Mouse (Mus musculus) C2C12 (cell line): Measurements from ENCODE around the gene Zfp995. TPM values are rescaled to one million over a fixed set of nuclear protein-coding genes. Genes with fewer than 3 reads are reported as not detected.
"Not testable (repeated sequence)": the region's sequence is repeated elsewhere in the genome, so short reads cannot be mapped to it uniquely, and the experiment has no call there.

Experiments
- H3K27me3 ChIP-seq: one replicate; pipeline ENCODE4 v1.6.1; 2011; ENCODE audit not compliant: control insufficient read depth, insufficient read depth, insufficient read length
- H3K36me3 ChIP-seq: one replicate; pipeline ENCODE4 v1.6.1; 2011; ENCODE audit not compliant: control insufficient read depth, insufficient read depth
- H3K4me3 ChIP-seq: one replicate; pipeline ENCODE4 v1.5.1; 2011; ENCODE audit warnings: mild to moderate bottlenecking, control low read depth; ENCODE audit not compliant: poor library complexity, insufficient read depth, severe bottlenecking
- H3K79me2 ChIP-seq: one replicate; pipeline ENCODE4 v1.6.1; 2011; ENCODE audit not compliant: control insufficient read depth, insufficient read depth
- H3K79me3 ChIP-seq: one replicate; pipeline ENCODE4 v1.6.1; 2011; ENCODE audit warnings: low read depth, control low read depth
- H3ac ChIP-seq: one replicate; pipeline ENCODE3; 2011; ENCODE audit warnings: low read depth; ENCODE audit not compliant: control insufficient read depth, insufficient read length
- CEBPB ChIP-seq: IDR thresholded peaks from one replicate; pipeline ENCODE4 v1.6.1; 2011; ENCODE audit warnings: low read depth, mild to moderate bottlenecking, control low read depth, moderate library complexity
- CTCF ChIP-seq: IDR thresholded peaks from one replicate; pipeline ENCODE4 v1.5.1; 2011; ENCODE audit not compliant: control insufficient read depth, insufficient read depth, insufficient read length
- FOSL1 ChIP-seq: IDR thresholded peaks from one replicate; pipeline ENCODE4 v1.8.0; 2011; ENCODE audit warnings: mild to moderate bottlenecking, low read length; ENCODE audit not compliant: poor library complexity, insufficient read depth, severe bottlenecking
- MAX ChIP-seq: IDR thresholded peaks from one replicate; pipeline ENCODE4 v1.6.1; 2011; ENCODE audit warnings: mild to moderate bottlenecking, control low read depth
- MYOD1 ChIP-seq: IDR thresholded peaks from one replicate; pipeline ENCODE4 v1.6.1; 2011; ENCODE audit warnings: low read depth; ENCODE audit not compliant: control insufficient read depth, insufficient read length
- MYOG ChIP-seq: IDR thresholded peaks from one replicate; pipeline ENCODE4 v1.6.1; 2011; ENCODE audit not compliant: control insufficient read depth, insufficient read length; ENCODE audit errors: extremely low read depth
- USF1 ChIP-seq: IDR thresholded peaks from one replicate; pipeline ENCODE4 v1.6.1; 2011; ENCODE audit warnings: low read depth, mild to moderate bottlenecking, control low read depth, moderate library complexity
- long read RNA-seq, 2 experiments: library from polyadenylated mRNA; unstranded; transcript quantifications; one replicate each; pipeline ENCODE4 v2.0.0; 2019 to 2020
- polyA plus RNA-seq: library from polyadenylated mRNA; unstranded; fragments of >200 nt; fragmentation: generic; extraction: Trizol; gene quantifications from one replicate; pipeline ENCODE4 v1.2.1, GENCODE M21; 2012; ENCODE audit warnings: missing spikeins

The Zfp995 gene
- 0.74 TPM for polyA plus RNA-seq
- long read RNA-seq, experiment 1, partial matches to known transcripts: 0 of 5 reads
- long read RNA-seq, experiment 1, other reads (novel, unspliced or antisense): 2 of 5 reads
- long read RNA-seq, experiment 2, transcript Zfp995-205 (5 exons, 2,221 nt): major isoform, 19 of 25 reads
- long read RNA-seq, experiment 2, partial matches to known transcripts: 1 of 25 reads
- long read RNA-seq, experiment 2, other reads (novel, unspliced or antisense): 3 of 25 reads

DNA sequence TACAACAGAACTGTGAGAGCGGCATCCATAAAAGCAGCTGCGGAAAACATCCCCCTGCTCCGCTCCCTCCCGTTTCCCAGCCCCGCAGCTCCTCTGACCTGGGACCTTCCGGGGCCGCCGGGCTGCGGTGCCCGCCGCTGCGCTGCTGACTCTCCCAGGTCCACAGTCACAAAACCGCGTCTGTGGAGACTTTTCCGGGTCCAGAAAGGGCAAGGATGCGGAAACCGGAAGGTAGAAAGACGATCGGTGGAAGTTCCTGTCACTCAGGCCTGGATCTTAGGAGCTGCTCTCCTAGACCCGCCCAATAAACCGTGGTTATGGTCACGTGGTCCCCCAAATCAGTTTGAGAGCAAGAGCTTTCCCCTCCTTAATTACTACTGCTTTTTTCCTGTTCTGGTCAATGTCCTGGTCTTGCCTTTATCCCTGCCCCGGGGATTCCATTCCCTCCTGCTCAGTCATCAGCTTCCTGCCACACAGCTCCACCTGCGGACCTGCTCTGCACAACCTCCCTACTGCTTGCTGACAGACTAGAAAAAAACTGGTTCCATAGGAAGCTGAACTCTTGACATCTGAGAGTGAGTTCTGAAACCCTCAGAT lies at the start of gene Zfp995:
Zfp995 (minus strand) TSS at position 471 of the 597 bp plus-strand sequence.
- TF ChIP-seq USF1: peak; percentile 89
- H3K36me3 ChIP-seq, H3K79me2 ChIP-seq, H3K27me3 ChIP-seq, H3K79me3 ChIP-seq: not testable (repeated sequence)
- H3ac ChIP-seq: peak within 1 kb of the TSS; percentile 32
- H3K4me3 ChIP-seq: peak within 1 kb of the TSS; percentile 38

DNA sequence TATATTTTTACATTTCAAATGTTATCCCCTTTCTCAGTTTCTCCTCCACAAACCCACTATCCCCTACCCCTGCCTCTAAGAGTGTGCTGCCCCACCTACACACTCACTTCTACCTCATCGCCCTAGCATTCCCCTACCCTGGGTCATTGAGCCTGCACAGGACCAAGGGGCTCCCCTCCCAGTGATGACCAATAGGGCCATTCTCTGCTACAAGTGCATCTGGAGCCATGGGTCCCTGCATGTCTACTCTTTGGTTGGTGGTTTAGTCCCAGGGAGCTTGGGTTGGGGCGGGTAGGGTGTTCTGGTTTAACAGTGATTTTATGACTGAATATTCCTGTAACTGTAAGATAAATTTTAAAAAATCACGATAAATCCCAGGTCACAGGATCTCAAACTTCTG lies 687 bp downstream of the Zfp995 start:
- no peaks in the 10 kb centered on the region for H3K79me2 ChIP-seq
- TF ChIP-seq USF1: no peak
- TF ChIP-seq CTCF: no peak
- no peak for TF ChIP-seq FOSL1
- TF ChIP-seq MYOD1: no peak
- TF ChIP-seq MAX: no peak
- no peak for TF ChIP-seq MYOG
- TF ChIP-seq CEBPB: no peak
- peak overlapping the region; percentile 32 for H3ac ChIP-seq
- peak overlapping the region; percentile 38 for H3K4me3 ChIP-seq
- no peaks in the 10 kb centered on the region for H3K27me3 ChIP-seq
- H3K79me3 ChIP-seq: no peaks in the 10 kb centered on the region
- H3K36me3 ChIP-seq: no peaks in the 10 kb centered on the region

GRCm38 (mm10) chr17:21871256-21871655 lies 38.5 kb downstream of the Zfp995 start:
- no peak overlapping the region for H3ac ChIP-seq
- H3K36me3 ChIP-seq: no peaks in the 10 kb centered on the region
- TF ChIP-seq FOSL1: no peak
- no peak for TF ChIP-seq CEBPB
- no peaks in the 10 kb centered on the region for H3K79me2 ChIP-seq
- H3K79me3 ChIP-seq: no peaks in the 10 kb centered on the region
- H3K27me3 ChIP-seq: no peaks in the 10 kb centered on the region
- no peak overlapping the region for H3K4me3 ChIP-seq

GRCm38 (mm10) chr17:21846322-21846582 lies 63.5 kb downstream of the Zfp995 start:
- not testable (repeated sequence) for H3ac ChIP-seq, H3K79me2 ChIP-seq, H3K4me3 ChIP-seq, H3K36me3 ChIP-seq, H3K27me3 ChIP-seq, H3K79me3 ChIP-seq

DNA sequence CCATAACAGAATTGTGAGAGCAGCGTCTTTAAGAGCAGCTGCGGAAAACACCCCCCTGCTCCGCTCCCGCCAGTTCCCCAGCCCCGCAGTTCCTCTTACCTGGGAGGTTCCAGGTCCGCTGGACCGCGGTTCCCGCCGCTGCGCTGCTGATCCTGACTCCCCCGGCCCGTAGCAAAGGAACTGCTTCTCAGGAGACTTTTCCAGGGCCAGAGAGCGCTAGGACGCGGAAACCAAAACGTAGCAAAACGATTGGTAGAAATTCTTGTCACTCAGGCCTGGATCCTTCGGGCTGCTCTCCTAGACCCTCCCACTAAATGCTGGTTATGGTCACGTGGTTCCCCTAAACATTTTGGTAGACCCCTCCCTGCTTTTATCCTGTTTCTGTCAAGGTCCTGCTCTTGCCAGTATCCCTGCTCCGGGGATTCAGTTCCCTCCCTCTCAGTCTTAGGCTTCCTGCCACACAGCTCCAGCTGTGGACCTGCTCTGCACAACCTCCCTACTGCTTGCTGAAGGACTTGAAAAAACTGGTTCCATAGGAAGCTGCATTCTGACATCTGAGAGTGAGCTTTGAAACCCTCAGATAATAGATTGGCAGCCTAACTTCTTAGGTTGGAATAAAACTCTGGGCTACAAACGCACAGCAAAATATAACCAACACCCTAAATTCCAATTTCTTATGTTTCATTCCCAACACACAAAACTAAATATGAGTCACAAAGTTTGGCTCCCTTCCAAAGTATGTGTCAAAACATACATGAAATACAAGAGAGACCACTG lies 64.0 kb downstream of the Zfp995 start, which contains the start of gene Zfp820:
Zfp820 (minus strand) TSS at position 228 of the 777 bp plus-strand sequence.
- no peaks in the 10 kb centered on the region for H3K27me3 ChIP-seq
- H3K36me3 ChIP-seq: no peaks in the 10 kb centered on the region
- H3K79me2 ChIP-seq: no peaks in the 10 kb centered on the region
- TF ChIP-seq USF1: peak; percentile 83
- no peak for TF ChIP-seq MYOD1
- TF ChIP-seq CEBPB: no peak
- TF ChIP-seq MYOG: no peak
- H3ac ChIP-seq: peak within 1 kb of the TSS; percentile 59
- no peaks in the 10 kb centered on the region for H3K79me3 ChIP-seq
- H3K4me3 ChIP-seq: peak within 1 kb of the TSS; percentile 28

DNA sequence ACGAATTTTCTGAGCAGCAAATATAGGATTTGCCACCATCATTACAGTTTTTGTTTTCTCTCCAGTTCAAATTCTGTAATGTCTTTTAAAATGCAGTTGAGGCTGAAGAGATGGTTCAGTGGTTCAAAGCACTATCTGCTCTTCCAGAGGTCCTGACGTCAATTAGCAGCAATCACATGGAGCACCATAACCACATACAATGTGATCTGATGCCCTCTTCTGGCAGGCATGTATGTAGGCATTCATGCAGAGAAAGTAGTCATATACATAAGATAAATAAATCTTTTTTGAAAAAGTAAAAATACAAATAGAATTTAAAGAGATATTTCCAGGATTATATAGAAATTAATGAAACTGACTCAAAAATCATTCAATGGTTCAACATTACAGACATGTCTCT lies 71.2 kb downstream of the Zfp995 start:
- Histone ChIP-seq H3K36me3 (no peaks in the 10 kb centered on the region), H3K79me2 (no peaks in the 10 kb centered on the region), H3K4me3 (no peak overlapping the region), H3K27me3 (no peaks in the 10 kb centered on the region), H3ac (no peak overlapping the region), H3K79me3 (no peaks in the 10 kb centered on the region)
- TF ChIP-seq MAX (no peak), MYOD1 (no peak), USF1 (no peak), CEBPB (no peak), MYOG (no peak), FOSL1 (no peak), CTCF (no peak)

Other genes with a start within 250 kb of the Zfp995 start
- not detected for gene Gm10226, start 218.1 kb downstream of the Zfp995 start, polyA plus RNA-seq
- gene Zfp760, start 202.2 kb downstream of the Zfp995 start, polyA plus RNA-seq: 0.46 TPM
- gene Zfp229, start 179.1 kb downstream of the Zfp995 start, polyA plus RNA-seq: 0.39 TPM
- 0.26 TPM for gene Zfp820, start 64.2 kb downstream of the Zfp995 start, polyA plus RNA-seq
- 1.1 TPM for gene Zfp942, start 52.5 kb upstream of the Zfp995 start, polyA plus RNA-seq
- gene Zfp943, start 52.6 kb upstream of the Zfp995 start, polyA plus RNA-seq: 1.9 TPM